Mouse (Mus musculus): ENCODE measurements at regions not wholly inside any gene's neighbourhood (a gene's known extent, or its start where the extent isn't known, plus 50 kb on each side); places are given as distances from the start of the nearest gene placed in this dataset.

- H3K4me3 ChIP-seq = no peak overlapping the region
- no peak overlapping the region for H3K4me2 ChIP-seq
- no peaks in the 10 kb centered on the region for H3K9me3 ChIP-seq (replicated peaks)
- no peak for ATAC-seq (replicated peaks; ENCODE audit: insufficient number of reproducible peaks, insufficient read depth, low FRiP score, low read depth)
- H3K36me3 ChIP-seq = no peaks in the 10 kb centered on the region
- no peak overlapping the region for H3K9ac ChIP-seq
- 54% methylated on average over 11 of the region's 11 CpGs for WGBS
- H3K4me1 ChIP-seq (replicated peaks) = no peaks in the 10 kb centered on the region
- H3K27ac ChIP-seq = no peak overlapping the region
- peaks cover 8% of the 10 kb centered on the region; the same call in 1 of the 2 replicates for H3K27me3 ChIP-seq
Observed at GRCm38 (mm10) chr16:93026094-93026648, 200.2 kb upstream of the Runx1 start.

- H3K4me2 ChIP-seq = no peak overlapping the region
- H3K9ac ChIP-seq = no peak overlapping the region
- peaks cover 50% of the 10 kb centered on the region for H3K27me3 ChIP-seq
- no peak overlapping the region for H3K4me3 ChIP-seq
- WGBS = 64% methylated on average over 7 of the region's 7 CpGs
- no peaks in the 10 kb centered on the region for H3K4me1 ChIP-seq (replicated peaks)
- H3K27ac ChIP-seq = no peak overlapping the region
- ATAC-seq (replicated peaks; ENCODE audit: insufficient number of reproducible peaks, insufficient read depth, low FRiP score, low read depth) = no peak
- no peaks in the 10 kb centered on the region for H3K9me3 ChIP-seq (replicated peaks)
- no peaks in the 10 kb centered on the region for H3K36me3 ChIP-seq
Observed at GRCm38 (mm10) chr16:93019800-93020555, 194.0 kb upstream of the Runx1 start.

GRCm38 (mm10) chr16:93018766-93019165, 192.8 kb upstream of the Runx1 start:
- no peak overlapping the region for H3K27ac ChIP-seq
- no peaks in the 10 kb centered on the region for H3K4me1 ChIP-seq (replicated peaks)
- no peaks in the 10 kb centered on the region for H3K9me3 ChIP-seq (replicated peaks)
- 46% methylated on average over 5 of the region's 5 CpGs for WGBS
- no peaks in the 10 kb centered on the region for H3K36me3 ChIP-seq
- H3K4me3 ChIP-seq = no peak overlapping the region
- no peak for ATAC-seq (replicated peaks; ENCODE audit: insufficient number of reproducible peaks, insufficient read depth, low FRiP score, low read depth)
- H3K27me3 ChIP-seq = peaks cover 61% of the 10 kb centered on the region
- no peak overlapping the region for H3K4me2 ChIP-seq
- no peak overlapping the region for H3K9ac ChIP-seq

- H3K4me3 ChIP-seq = no peak overlapping the region
- H3K27me3 ChIP-seq = peaks cover 61% of the 10 kb centered on the region
- H3K9ac ChIP-seq = no peak overlapping the region
- H3K4me2 ChIP-seq = no peak overlapping the region
- WGBS = 82% methylated on average over 9 of the region's 9 CpGs
- no peaks in the 10 kb centered on the region for H3K9me3 ChIP-seq (replicated peaks)
- H3K27ac ChIP-seq = no peak overlapping the region
- no peaks in the 10 kb centered on the region for H3K36me3 ChIP-seq
- no peaks in the 10 kb centered on the region for H3K4me1 ChIP-seq (replicated peaks)
- no peak for ATAC-seq (replicated peaks; ENCODE audit: insufficient number of reproducible peaks, insufficient read depth, low FRiP score, low read depth)
Observed at GRCm38 (mm10) chr16:93017025-93017424, 191.1 kb upstream of the Runx1 start.

- Histone ChIP-seq H3K27ac (no peak overlapping the region), H3K9me3 (replicated peaks) (no peaks in the 10 kb centered on the region), H3K4me3 (no peak overlapping the region), H3K4me2 (no peak overlapping the region), H3K9ac (no peak overlapping the region), H3K27me3 (peaks cover 53% of the 10 kb centered on the region), H3K36me3 (no peaks in the 10 kb centered on the region), H3K4me1 (replicated peaks) (no peaks in the 10 kb centered on the region)
- WGBS = 60% methylated on average over 6 of the region's 6 CpGs
- ATAC-seq (replicated peaks; ENCODE audit: insufficient number of reproducible peaks, insufficient read depth, low FRiP score, low read depth) = no peak
Observed at GRCm38 (mm10) chr16:93015636-93016035, 189.7 kb upstream of the Runx1 start.

GRCm38 (mm10) chr16:93014991-93015390, 189.0 kb upstream of the Runx1 start:
- H3K36me3 ChIP-seq = no peaks in the 10 kb centered on the region
- no peak overlapping the region for H3K27ac ChIP-seq
- no peak for ATAC-seq (replicated peaks; ENCODE audit: insufficient number of reproducible peaks, insufficient read depth, low FRiP score, low read depth)
- H3K9ac ChIP-seq = no peak overlapping the region
- peaks cover 47% of the 10 kb centered on the region for H3K27me3 ChIP-seq
- WGBS = 83% methylated on average over 9 of the region's 9 CpGs
- no peaks in the 10 kb centered on the region for H3K9me3 ChIP-seq (replicated peaks)
- H3K4me1 ChIP-seq (replicated peaks) = no peaks in the 10 kb centered on the region
- H3K4me3 ChIP-seq = no peak overlapping the region
- no peak overlapping the region for H3K4me2 ChIP-seq

- H3K36me3 ChIP-seq = no peaks in the 10 kb centered on the region
- 43% methylated on average over 8 of the region's 8 CpGs for WGBS
- H3K4me1 ChIP-seq (replicated peaks) = no peaks in the 10 kb centered on the region
- peaks cover 40% of the 10 kb centered on the region for H3K27me3 ChIP-seq
- H3K9me3 ChIP-seq (replicated peaks) = no peaks in the 10 kb centered on the region
- no peak overlapping the region for H3K9ac ChIP-seq
- H3K4me2 ChIP-seq = no peak overlapping the region
- ATAC-seq (replicated peaks; ENCODE audit: insufficient number of reproducible peaks, insufficient read depth, low FRiP score, low read depth) = no peak
- no peak overlapping the region for H3K4me3 ChIP-seq
- H3K27ac ChIP-seq = no peak overlapping the region
Observed at GRCm38 (mm10) chr16:93013881-93014280, 187.9 kb upstream of the Runx1 start.

GRCm38 (mm10) chr16:93013256-93013655, 187.3 kb upstream of the Runx1 start:
- no peak overlapping the region for H3K4me3 ChIP-seq

GRCm38 (mm10) chr16:93011474-93011873, 185.5 kb upstream of the Runx1 start:
- Histone ChIP-seq H3K9me3 (replicated peaks) (no peaks in the 10 kb centered on the region), H3K27me3 (peaks cover 23% of the 10 kb centered on the region), H3K4me2 (no peak overlapping the region)

More at GRCm38 (mm10) chr16:93013256-93013655, 187.3 kb upstream of the Runx1 start:
- 63% methylated on average over 7 of the region's 7 CpGs for WGBS
- Histone ChIP-seq H3K9ac (no peak overlapping the region), H3K4me1 (replicated peaks) (no peaks in the 10 kb centered on the region), H3K27me3 (peaks cover 35% of the 10 kb centered on the region), H3K27ac (no peak overlapping the region), H3K36me3 (no peaks in the 10 kb centered on the region), H3K4me2 (no peak overlapping the region), H3K9me3 (replicated peaks) (no peaks in the 10 kb centered on the region)
- no peak for ATAC-seq (replicated peaks; ENCODE audit: insufficient number of reproducible peaks, insufficient read depth, low FRiP score, low read depth)

GRCm38 (mm10) chr16:93006321-93006984, 180.5 kb upstream of the Runx1 start:
- no peak for ATAC-seq (replicated peaks; ENCODE audit: insufficient number of reproducible peaks, insufficient read depth, low FRiP score, low read depth)
- H3K27me3 ChIP-seq = peaks cover 13% of the 10 kb centered on the region
- H3K4me3 ChIP-seq = peak overlapping the region; percentile 18
- no peak overlapping the region for H3K27ac ChIP-seq
- H3K4me2 ChIP-seq = peak overlapping the region; percentile 48
- no peaks in the 10 kb centered on the region for H3K9me3 ChIP-seq (replicated peaks)
- 11% methylated on average over 21 of the region's 21 CpGs for WGBS
- H3K36me3 ChIP-seq = no peaks in the 10 kb centered on the region
- H3K9ac ChIP-seq = no peak overlapping the region
- 0 out of 2 replicates have a peak, but pooled peaks cover 8% of the 10 kb centered on the region for H3K4me1 ChIP-seq (replicated peaks)

More at GRCm38 (mm10) chr16:93011474-93011873, 185.5 kb upstream of the Runx1 start:
- no peak overlapping the region for H3K27ac ChIP-seq
- 0 out of 2 replicates have a peak, but pooled peaks cover 4% of the 10 kb centered on the region for H3K4me1 ChIP-seq (replicated peaks)
- ATAC-seq (replicated peaks; ENCODE audit: insufficient number of reproducible peaks, insufficient read depth, low FRiP score, low read depth) = no peak
- WGBS = 85% methylated on average over 1 of the region's 1 CpGs
- H3K36me3 ChIP-seq = no peaks in the 10 kb centered on the region
- no peak overlapping the region for H3K4me3 ChIP-seq
- no peak overlapping the region for H3K9ac ChIP-seq

GRCm38 (mm10) chr16:93005470-93005869, 179.5 kb upstream of the Runx1 start:
- Histone ChIP-seq H3K9ac (no peak overlapping the region), H3K9me3 (replicated peaks) (no peaks in the 10 kb centered on the region), H3K4me3 (no peak overlapping the region), H3K27me3 (peaks cover 13% of the 10 kb centered on the region), H3K4me2 (no peak overlapping the region), H3K27ac (no peak overlapping the region), H3K36me3 (no peaks in the 10 kb centered on the region), H3K4me1 (replicated peaks) (0 out of 2 replicates have a peak, but pooled peaks cover 8% of the 10 kb centered on the region)
- ATAC-seq (replicated peaks; ENCODE audit: insufficient number of reproducible peaks, insufficient read depth, low FRiP score, low read depth) = no peak
- whole genome bisulfite sequencing = 12% methylated on average over 8 of the region's 8 CpGs

All from heart, embryonic 15.5 days (tissue).